Mouse (Mus musculus) G1E (cell line): Measurements from ENCODE around the gene Acot1. TPM values are rescaled to one million over a fixed set of nuclear protein-coding genes. Genes with fewer than 3 reads are reported as not detected.
"Not testable (repeated sequence)": the region's sequence is repeated elsewhere in the genome, so short reads cannot be mapped to it uniquely, and the experiment has no call there.

Experiments used
- ATAC-seq: 2 replicates; pipeline ENCODE4 v1.8.0; 2016; ENCODE audit warnings: mild to moderate bottlenecking; ENCODE audit not compliant: insufficient number of reproducible peaks, poor library complexity, low FRiP score, severe bottlenecking; ENCODE audit errors: extremely low read depth
- DNase-seq: peaks from one replicate; pipeline ENCODE4 v3.0.0; 2012; ENCODE audit warnings: low spot score
- H3K27me3 ChIP-seq: 2 replicates; pipeline ENCODE4 v1.6.1; 2012; ENCODE audit warnings: mild to moderate bottlenecking, low read length, inconsistent platforms; ENCODE audit not compliant: insufficient read depth
- H3K36me3 ChIP-seq: replicated peaks from 2 replicates; pipeline ENCODE3; 2012; ENCODE audit warnings: mild to moderate bottlenecking, inconsistent platforms
- H3K4me1 ChIP-seq: 2 replicates; pipeline ENCODE4 v1.6.1; 2012; ENCODE audit warnings: low read depth, low read length, inconsistent platforms, mixed read lengths; ENCODE audit not compliant: insufficient read depth
- H3K4me3 ChIP-seq: 2 replicates; pipeline ENCODE4 v1.5.1; 2012; ENCODE audit warnings: low read depth, mild to moderate bottlenecking, inconsistent platforms, low read length, moderate library complexity, mixed read lengths
- H3K9me3 ChIP-seq: replicated peaks from 2 replicates; pipeline ENCODE4 v1.6.1; 2012; ENCODE audit warnings: inconsistent platforms
- CTCF ChIP-seq: IDR thresholded peaks from 2 replicates; pipeline ENCODE4 v1.5.1; 2012; ENCODE audit warnings: low read depth, low read length, inconsistent platforms, mixed read lengths
- GATA1 ChIP-seq: IDR thresholded peaks from 2 replicates; pipeline ENCODE4 v1.6.1; 2012; ENCODE audit warnings: borderline replicate concordance, low read length, inconsistent platforms, mixed read lengths
- GATA2 ChIP-seq: IDR thresholded peaks from 2 replicates; pipeline ENCODE4 v1.6.1; 2012; ENCODE audit warnings: low read depth, low read length, inconsistent platforms, borderline replicate concordance
- POLR2AphosphoS5 ChIP-seq: IDR thresholded peaks from 2 replicates; pipeline ENCODE4 v1.6.1; 2012; ENCODE audit warnings: low read depth, low read length, inconsistent platforms; ENCODE audit not compliant: insufficient replicate concordance
- TAL1 ChIP-seq: conservative IDR thresholded peaks from 2 replicates; pipeline ENCODE4 v1.6.1; 2012; ENCODE audit warnings: low read depth, low read length, inconsistent platforms, mixed read lengths
- polyA plus RNA-seq: library from polyadenylated mRNA; stranded (reverse); fragments of >175 nt; gene quantifications from 2 replicates; pipeline ENCODE4 v1.2.3, GENCODE M21; 2012
- total RNA-seq, 2 experiments: library from RNA; stranded (forward) in 1 of 2; stranded (reverse) in 1 of 2; fragments of 200-1000 nt in 1 of 2; fragments of >200 nt in 1 of 2; fragmentation: Nextera tagmentation in 1 of 2; gene quantifications; 2 replicates each; pipeline ENCODE4 v1.2.3; 2014 to 2017

Acot1 gene
- not detected in 2 replicates for total RNA-seq (2014; fragmentation: Nextera tagmentation)
- 0.11 TPM in 1 of 2 replicates, not detected in the other for total RNA-seq (2017)
- not detected in 2 replicates for polyA plus RNA-seq

GRCm38 (mm10) chr12:84009171-84009965, at the start of gene Acot1:
TSS of gene Acot1 (plus strand) at chr12:84009490.
- H3K9me3 ChIP-seq, H3K4me3 ChIP-seq, H3K4me1 ChIP-seq, DNase-seq, ATAC-seq, H3K36me3 ChIP-seq: not testable (repeated sequence)
- peaks cover 23% of the 10 kb centered on the region for H3K27me3 ChIP-seq

DNA sequence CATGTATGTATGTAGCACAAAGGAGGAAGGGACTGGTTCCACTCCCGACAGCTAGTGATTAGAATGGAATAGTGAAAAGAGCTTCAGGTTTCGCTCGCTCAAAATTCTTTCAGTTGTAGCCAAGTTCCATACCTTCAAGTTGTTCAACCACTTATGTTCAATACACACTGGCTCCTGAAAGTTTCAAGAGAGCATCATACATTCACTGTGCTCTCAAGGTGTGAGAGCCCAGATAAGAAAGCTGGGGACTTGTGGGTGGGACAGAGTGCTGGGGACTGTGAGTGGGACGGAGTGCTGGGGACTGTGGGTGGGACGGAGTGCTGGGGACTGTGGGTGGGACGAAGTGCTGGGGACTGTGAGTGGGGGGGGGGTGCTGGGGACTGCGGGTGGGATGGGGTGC, 44.1 kb upstream of the Acot1 start:
- Histone ChIP-seq H3K4me1 (peaks cover 9% of the 10 kb centered on the region), H3K36me3 (no peaks in the 10 kb centered on the region), H3K27me3 (peaks cover 20% of the 10 kb centered on the region), H3K4me3 (no peak overlapping the region), H3K9me3 (0 out of 2 replicates have a peak, but pooled peaks cover 1% of the 10 kb centered on the region)
- ATAC-seq = no peak
- no peak for DNase-seq
- TF ChIP-seq CTCF = no peak
- TF ChIP-seq TAL1 = no peak
- no peak for TF ChIP-seq POLR2AphosphoS5
- no peak for TF ChIP-seq GATA2
- no peak for TF ChIP-seq GATA1

- peaks cover 7% of the 10 kb centered on the region for H3K9me3 ChIP-seq
- TF ChIP-seq GATA2 (no peak), POLR2AphosphoS5 (no peak), CTCF (peak; percentile 6; the same call in 1 of the 2 replicates), TAL1 (no peak), GATA1 (no peak)
- no peaks in the 10 kb centered on the region for H3K36me3 ChIP-seq
- no peak overlapping the region for H3K4me3 ChIP-seq
- DNase-seq (peak; percentile 45), ATAC-seq (no peak)
- H3K4me1 ChIP-seq = peaks cover 8% of the 10 kb centered on the region
- H3K27me3 ChIP-seq = peaks cover 28% of the 10 kb centered on the region
Measured at GRCm38 (mm10) chr12:83972117-83972516, 37.2 kb upstream of the Acot1 start.

DNA sequence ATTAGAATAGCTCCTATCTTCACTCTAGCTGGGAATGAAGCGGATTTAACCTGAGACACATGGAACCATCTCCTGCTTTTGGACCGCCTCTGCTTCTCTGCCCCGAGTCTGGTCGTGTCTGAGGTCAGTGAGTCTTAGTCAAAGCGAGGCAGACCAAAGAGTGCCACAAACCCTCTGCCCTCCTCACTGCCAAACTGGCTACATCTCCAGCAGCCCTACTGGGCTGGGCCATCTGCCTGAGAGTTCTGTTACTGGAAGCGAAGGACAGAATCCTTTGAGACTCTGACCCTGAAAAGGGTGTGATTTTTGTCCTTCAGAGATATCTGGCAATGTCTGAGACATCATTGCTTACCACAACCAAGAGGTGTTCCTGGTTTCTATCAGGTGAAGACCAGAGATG, 30.4 kb upstream of the Acot1 start:
- H3K27me3 ChIP-seq = peaks cover 62% of the 10 kb centered on the region
- ATAC-seq (no peak), DNase-seq (no peak)
- TF ChIP-seq CTCF (no peak), POLR2AphosphoS5 (no peak), GATA1 (no peak), GATA2 (no peak), TAL1 (no peak)
- H3K4me3 ChIP-seq = no peak overlapping the region
- H3K9me3 ChIP-seq = peaks cover 11% of the 10 kb centered on the region
- H3K36me3 ChIP-seq = no peaks in the 10 kb centered on the region
- 0 out of 2 replicates have a peak, but pooled peaks cover 3% of the 10 kb centered on the region for H3K4me1 ChIP-seq

DNA sequence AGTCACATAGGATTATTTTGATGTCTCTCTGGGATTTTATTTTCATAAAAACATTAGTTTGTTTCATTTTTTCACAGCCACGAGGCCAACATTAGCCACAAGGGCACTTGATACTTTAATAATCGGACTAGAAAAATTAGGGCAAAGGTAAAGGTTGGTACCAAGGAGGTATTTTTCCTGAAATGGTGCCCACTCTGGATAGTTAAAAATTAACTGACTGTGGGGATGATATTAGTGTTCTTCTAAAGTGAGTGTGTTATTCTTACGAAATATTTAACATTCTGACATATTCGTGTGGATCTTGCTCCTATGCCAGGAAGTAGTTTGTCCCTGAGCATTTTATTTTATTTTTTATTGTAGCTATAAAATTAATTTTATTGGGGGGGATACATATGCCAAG, 27.7 kb upstream of the Acot1 start:
- ATAC-seq = no peak
- Histone ChIP-seq H3K4me1 (peaks cover 6% of the 10 kb centered on the region; the same call in 1 of the 2 replicates), H3K4me3 (no peak overlapping the region), H3K27me3 (peaks cover 57% of the 10 kb centered on the region), H3K9me3 (peaks cover 4% of the 10 kb centered on the region; the same call in 1 of the 2 replicates), H3K36me3 (no peaks in the 10 kb centered on the region)
- no peak for DNase-seq
- TF ChIP-seq POLR2AphosphoS5 (no peak), TAL1 (no peak), GATA1 (no peak), GATA2 (no peak), CTCF (no peak)

GRCm38 (mm10) chr12:83984752-83985151, 24.5 kb upstream of the Acot1 start, which contains the start of gene Heatr4:
TSS of gene Heatr4 (minus strand) at chr12:83984852.
- no peak within 1 kb of the TSS for H3K4me3 ChIP-seq
- H3K4me1 ChIP-seq = peaks cover 8% of the 10 kb centered on the region; the same call in 1 of the 2 replicates
- peaks cover 10% of the 10 kb centered on the region for H3K9me3 ChIP-seq
- peaks cover 42% of the 10 kb centered on the region for H3K27me3 ChIP-seq
- no peaks in the 10 kb centered on the region for H3K36me3 ChIP-seq
- ATAC-seq (no peak), DNase-seq (no peak)
- TF ChIP-seq GATA2 (no peak), GATA1 (no peak), TAL1 (no peak), POLR2AphosphoS5 (no peak), CTCF (no peak)

DNA sequence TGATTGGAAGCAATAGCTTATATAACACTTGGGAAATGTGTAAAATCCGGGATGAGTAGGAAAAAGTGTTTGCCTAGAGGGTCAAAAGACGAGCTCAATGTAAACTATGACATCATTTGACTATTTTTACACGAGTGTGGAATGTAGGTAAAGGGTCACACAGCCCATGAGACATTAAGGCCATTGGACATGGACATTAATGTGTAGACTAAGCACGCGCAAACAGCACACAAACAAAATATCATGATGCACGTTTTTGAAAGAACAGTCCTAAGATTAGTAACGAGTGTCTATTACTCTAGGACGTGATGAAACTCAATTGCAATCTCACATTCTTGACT, 22.1 kb upstream of the Acot1 start:
- Histone ChIP-seq H3K4me1 (peaks cover 7% of the 10 kb centered on the region; the same call in 1 of the 2 replicates), H3K36me3 (no peaks in the 10 kb centered on the region), H3K4me3 (no peak overlapping the region), H3K9me3 (peaks cover 10% of the 10 kb centered on the region), H3K27me3 (peaks cover 47% of the 10 kb centered on the region)
- TF ChIP-seq POLR2AphosphoS5 (no peak), CTCF (no peak), GATA1 (no peak), GATA2 (no peak), TAL1 (no peak)
- DNase-seq (no peak), ATAC-seq (no peak)
